Mouse (Mus musculus): Measurements from ENCODE around the gene Gtf2a1l. TPM values are rescaled to one million over a fixed set of nuclear protein-coding genes. Genes with fewer than 3 reads are reported as not detected.

Gene Gtf2a1l
- polyA plus RNA-seq, 1 experiment from 2014 or later = not detected

DNA sequence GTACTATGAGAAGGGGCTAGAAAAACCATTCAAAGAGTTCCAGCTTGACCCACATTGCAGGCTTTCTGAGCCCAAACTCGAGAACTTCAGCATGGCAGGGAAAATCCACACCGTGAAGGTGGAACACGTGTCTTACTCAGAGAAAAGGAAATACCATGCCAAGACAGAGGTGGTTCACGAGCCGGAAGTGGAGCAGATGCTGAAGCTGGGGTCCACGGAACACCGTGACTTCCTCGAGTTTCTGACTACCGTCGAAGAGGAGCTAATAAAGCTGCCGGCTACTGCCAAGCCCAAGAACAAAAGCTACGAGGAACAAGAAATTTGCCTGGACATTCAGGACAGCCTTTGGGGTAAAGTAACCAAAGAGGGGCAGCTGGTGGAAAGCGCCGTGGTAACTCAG, 32.4 kb upstream of the Gtf2a1l start:
- H3K9me3 ChIP-seq (ENCODE audit: control insufficient read depth, low read length) = no peaks in the 10 kb centered on the region
- H3K27me3 ChIP-seq (ENCODE audit: control insufficient read depth, insufficient read depth, low read length) = no peaks in the 10 kb centered on the region
- no peak overlapping the region for H3K4me2 ChIP-seq (ENCODE audit: low read length)
- peaks cover 24% of the 10 kb centered on the region for H3K36me3 ChIP-seq (ENCODE audit: control insufficient read depth, insufficient read depth, low read length)
- H3K4me1 ChIP-seq (ENCODE audit: control insufficient read depth in 2 of 2, insufficient read depth in 2 of 2, low read length in 2 of 2) = peaks cover 0 to 14% of the 10 kb centered on the region in 2 experiments; a peak in 2 of 4 replicates
- H3K27ac ChIP-seq (replicated peaks in 1 of 2; ENCODE audit: control insufficient read depth in 1 of 2, insufficient read depth in 1 of 2, low read depth in 2 of 2, low read length in 2 of 2) = no peak overlapping the region
- ATAC-seq (ENCODE audit: insufficient number of reproducible peaks, insufficient read depth, low FRiP score, low read depth) = no peak
- H3K4me3 ChIP-seq (ENCODE audit: control insufficient read depth in 1 of 2, insufficient read depth in 1 of 2, low read depth in 1 of 2, low read length in 2 of 2) = no peak overlapping the region
- 80% methylated on average over 14 of the region's 14 CpGs for WGBS
- H3K9ac ChIP-seq (ENCODE audit: low read length) = no peak overlapping the region

GRCm38 (mm10) chr17:88636587-88636986, 31.9 kb upstream of the Gtf2a1l start:
- Histone ChIP-seq H3K27me3 (ENCODE audit: control insufficient read depth, insufficient read depth, low read length) (no peaks in the 10 kb centered on the region), H3K4me1 (ENCODE audit: control insufficient read depth in 2 of 2, insufficient read depth in 2 of 2, low read length in 2 of 2) (peaks cover 0 to 9% of the 10 kb centered on the region in 2 experiments; a peak in 2 of 4 replicates), H3K9ac (ENCODE audit: low read length) (no peak overlapping the region), H3K4me3 (ENCODE audit: control insufficient read depth in 1 of 2, insufficient read depth in 1 of 2, low read depth in 1 of 2, low read length in 2 of 2) (no peak overlapping the region), H3K4me2 (ENCODE audit: low read length) (no peak overlapping the region), H3K36me3 (ENCODE audit: control insufficient read depth, insufficient read depth, low read length) (peaks cover 28% of the 10 kb centered on the region), H3K9me3 (ENCODE audit: control insufficient read depth, low read length) (no peaks in the 10 kb centered on the region), H3K27ac (replicated peaks in 1 of 2; ENCODE audit: control insufficient read depth in 1 of 2, insufficient read depth in 1 of 2, low read depth in 2 of 2, low read length in 2 of 2) (no peak overlapping the region)
- 65% methylated on average over 12 of the region's 12 CpGs for WGBS
- ATAC-seq (ENCODE audit: insufficient number of reproducible peaks, insufficient read depth, low FRiP score, low read depth) = no peak

DNA sequence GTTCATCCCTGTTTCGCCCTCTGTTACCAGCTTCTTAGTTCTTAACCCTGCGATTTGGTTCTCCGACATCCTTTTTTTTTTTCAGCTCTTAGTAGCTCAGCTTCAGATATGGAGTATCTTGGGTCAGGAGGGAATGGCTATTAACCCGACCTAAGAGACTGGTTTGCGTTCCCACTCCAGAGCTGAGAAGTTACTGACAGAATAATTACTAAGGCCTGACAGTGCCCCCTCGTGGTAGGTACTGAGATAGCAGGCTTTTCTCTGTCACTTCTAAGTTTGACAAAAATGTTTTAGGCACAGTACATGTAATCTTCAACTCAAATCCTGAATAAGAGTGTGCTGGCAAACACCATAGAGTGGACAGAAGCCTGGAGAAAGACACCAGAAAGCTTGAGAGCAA, 27.4 kb upstream of the Gtf2a1l start:
- WGBS = 23% methylated on average over 6 of the region's 6 CpGs

DNA sequence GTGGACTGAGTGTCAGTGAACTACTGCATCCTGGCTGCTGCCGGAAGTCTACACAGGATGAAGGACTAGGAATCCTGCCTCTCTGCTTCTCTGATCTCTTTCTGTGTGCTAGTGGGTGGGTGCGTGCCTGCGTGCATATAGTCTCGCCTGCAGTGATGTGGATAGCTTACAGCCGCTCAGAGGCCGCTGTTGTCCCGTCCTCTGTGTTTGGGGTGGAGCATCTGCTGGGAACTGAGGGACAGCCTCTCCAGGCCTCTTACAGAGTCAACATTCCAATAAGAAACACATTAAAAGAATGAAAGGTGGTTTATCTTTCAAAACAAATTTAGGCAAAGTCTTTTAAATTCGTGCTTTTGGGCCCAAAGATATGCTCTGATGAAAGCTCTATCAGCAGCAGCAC, 26.6 kb upstream of the Gtf2a1l start:
- Histone ChIP-seq H3K9me3 (ENCODE audit: control insufficient read depth, low read length) (no peaks in the 10 kb centered on the region), H3K27ac (replicated peaks in 1 of 2; ENCODE audit: control insufficient read depth in 1 of 2, insufficient read depth in 1 of 2, low read depth in 2 of 2, low read length in 2 of 2) (no peak overlapping the region), H3K4me3 (ENCODE audit: control insufficient read depth in 1 of 2, insufficient read depth in 1 of 2, low read depth in 1 of 2, low read length in 2 of 2) (no peak overlapping the region), H3K36me3 (ENCODE audit: control insufficient read depth, insufficient read depth, low read length) (peaks cover 37% of the 10 kb centered on the region), H3K27me3 (ENCODE audit: control insufficient read depth, insufficient read depth, low read length) (no peaks in the 10 kb centered on the region), H3K9ac (ENCODE audit: low read length) (no peak overlapping the region), H3K4me2 (ENCODE audit: low read length) (no peak overlapping the region), H3K4me1 (ENCODE audit: control insufficient read depth in 2 of 2, insufficient read depth in 2 of 2, low read length in 2 of 2) (peaks cover 0 to 4% of the 10 kb centered on the region in 2 experiments; a peak in 1 of 4 replicates)
- 86% methylated on average over 8 of the region's 8 CpGs for WGBS
- ATAC-seq (ENCODE audit: insufficient number of reproducible peaks, insufficient read depth, low FRiP score, low read depth) = no peak

More for the DNA sequence above, 27.4 kb upstream of the Gtf2a1l start:
- peaks cover 0 to 4% of the 10 kb centered on the region in 2 experiments; a peak in 1 of 4 replicates for H3K4me1 ChIP-seq (ENCODE audit: control insufficient read depth in 2 of 2, insufficient read depth in 2 of 2, low read length in 2 of 2)
- H3K36me3 ChIP-seq (ENCODE audit: control insufficient read depth, insufficient read depth, low read length) = peaks cover 37% of the 10 kb centered on the region
- H3K4me2 ChIP-seq (ENCODE audit: low read length) = no peak overlapping the region
- no peak overlapping the region for H3K4me3 ChIP-seq (ENCODE audit: control insufficient read depth in 1 of 2, insufficient read depth in 1 of 2, low read depth in 1 of 2, low read length in 2 of 2)
- H3K27ac ChIP-seq (replicated peaks in 1 of 2; ENCODE audit: control insufficient read depth in 1 of 2, insufficient read depth in 1 of 2, low read depth in 2 of 2, low read length in 2 of 2) = no peak overlapping the region; a peak in 1 of 4 replicates
- ATAC-seq (ENCODE audit: insufficient number of reproducible peaks, insufficient read depth, low FRiP score, low read depth) = no peak
- H3K9ac ChIP-seq (ENCODE audit: low read length) = no peak overlapping the region
- no peaks in the 10 kb centered on the region for H3K27me3 ChIP-seq (ENCODE audit: control insufficient read depth, insufficient read depth, low read length)
- H3K9me3 ChIP-seq (ENCODE audit: control insufficient read depth, low read length) = no peaks in the 10 kb centered on the region

- Histone ChIP-seq H3K27me3 (ENCODE audit: control insufficient read depth, insufficient read depth, low read length) (no peaks in the 10 kb centered on the region), H3K4me3 (ENCODE audit: control insufficient read depth in 1 of 2, insufficient read depth in 1 of 2, low read depth in 1 of 2, low read length in 2 of 2) (no peak overlapping the region), H3K4me1 (ENCODE audit: control insufficient read depth in 2 of 2, insufficient read depth in 2 of 2, low read length in 2 of 2) (peaks cover 0 to 4% of the 10 kb centered on the region in 2 experiments; a peak in 1 of 4 replicates), H3K4me2 (ENCODE audit: low read length) (no peak overlapping the region), H3K9me3 (ENCODE audit: control insufficient read depth, low read length) (no peaks in the 10 kb centered on the region), H3K27ac (replicated peaks in 1 of 2; ENCODE audit: control insufficient read depth in 1 of 2, insufficient read depth in 1 of 2, low read depth in 2 of 2, low read length in 2 of 2) (no peak overlapping the region), H3K36me3 (ENCODE audit: control insufficient read depth, insufficient read depth, low read length) (peaks cover 55% of the 10 kb centered on the region), H3K9ac (ENCODE audit: low read length) (no peak overlapping the region)
- ATAC-seq (ENCODE audit: insufficient number of reproducible peaks, insufficient read depth, low FRiP score, low read depth) = no peak
- WGBS = 82% methylated on average over 7 of the region's 7 CpGs
These were observed 23.6 kb upstream of the Gtf2a1l start for GRCm38 (mm10) chr17:88644876-88645275.

DNA sequence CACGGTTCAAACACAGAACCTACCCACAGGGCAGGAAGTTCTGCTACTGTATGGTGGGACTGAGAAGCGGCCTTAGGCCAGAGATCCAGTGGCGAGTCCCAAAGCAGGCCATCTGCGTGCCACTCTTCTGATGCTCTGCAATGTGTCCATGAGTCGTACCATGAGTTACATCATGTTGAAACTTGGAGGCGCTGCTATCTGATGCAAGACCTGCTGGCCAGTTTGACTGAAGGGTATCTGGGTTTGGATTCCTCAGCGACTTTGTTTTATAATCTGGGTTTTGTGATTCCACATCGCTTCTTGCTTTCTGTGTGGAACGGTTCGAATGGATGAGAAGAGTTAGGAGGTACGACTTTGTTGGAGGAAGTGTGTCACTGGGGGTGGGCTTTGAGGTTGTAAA, 23.2 kb upstream of the Gtf2a1l start:
- Histone ChIP-seq H3K9me3 (ENCODE audit: control insufficient read depth, low read length) (no peaks in the 10 kb centered on the region), H3K4me1 (ENCODE audit: control insufficient read depth in 2 of 2, insufficient read depth in 2 of 2, low read length in 2 of 2) (peaks cover 0 to 4% of the 10 kb centered on the region in 2 experiments; a peak in 1 of 4 replicates), H3K27me3 (ENCODE audit: control insufficient read depth, insufficient read depth, low read length) (no peaks in the 10 kb centered on the region), H3K4me2 (ENCODE audit: low read length) (no peak overlapping the region), H3K4me3 (ENCODE audit: control insufficient read depth in 1 of 2, insufficient read depth in 1 of 2, low read depth in 1 of 2, low read length in 2 of 2) (no peak overlapping the region), H3K36me3 (ENCODE audit: control insufficient read depth, insufficient read depth, low read length) (peaks cover 55% of the 10 kb centered on the region), H3K9ac (ENCODE audit: low read length) (no peak overlapping the region), H3K27ac (replicated peaks in 1 of 2; ENCODE audit: control insufficient read depth in 1 of 2, insufficient read depth in 1 of 2, low read depth in 2 of 2, low read length in 2 of 2) (no peak overlapping the region)
- 86% methylated on average over 11 of the region's 11 CpGs for WGBS
- no peak for ATAC-seq (ENCODE audit: insufficient number of reproducible peaks, insufficient read depth, low FRiP score, low read depth)

DNA sequence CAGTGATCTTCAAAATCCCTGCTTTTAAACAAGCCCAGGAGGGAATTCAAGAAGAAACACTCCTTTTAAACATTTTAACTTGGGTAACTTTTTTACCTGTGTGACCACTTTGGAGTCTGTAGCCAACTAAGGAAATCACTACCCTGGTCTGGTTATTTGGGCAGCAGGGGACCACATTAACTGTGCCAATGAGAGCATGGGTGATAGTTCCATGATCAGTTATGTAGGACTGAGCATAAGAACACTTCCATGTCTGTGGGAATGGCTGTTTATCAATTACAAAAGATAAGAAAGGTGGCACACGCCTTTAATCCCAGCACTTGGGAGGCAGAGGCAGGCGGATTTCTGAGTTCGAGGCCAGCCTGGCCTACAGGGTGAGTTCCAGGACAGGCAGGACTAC, 21.3 kb upstream of the Gtf2a1l start:
- Histone ChIP-seq H3K27me3 (ENCODE audit: control insufficient read depth, insufficient read depth, low read length) (no peaks in the 10 kb centered on the region), H3K4me2 (ENCODE audit: low read length) (no peak overlapping the region), H3K27ac (replicated peaks in 1 of 2; ENCODE audit: control insufficient read depth in 1 of 2, insufficient read depth in 1 of 2, low read depth in 2 of 2, low read length in 2 of 2) (no peak overlapping the region), H3K9me3 (ENCODE audit: control insufficient read depth, low read length) (no peaks in the 10 kb centered on the region), H3K4me1 (ENCODE audit: control insufficient read depth in 2 of 2, insufficient read depth in 2 of 2, low read length in 2 of 2) (no peaks in the 10 kb centered on the region), H3K36me3 (ENCODE audit: control insufficient read depth, insufficient read depth, low read length) (peaks cover 47% of the 10 kb centered on the region), H3K4me3 (ENCODE audit: control insufficient read depth in 1 of 2, insufficient read depth in 1 of 2, low read depth in 1 of 2, low read length in 2 of 2) (no peak overlapping the region), H3K9ac (ENCODE audit: low read length) (no peak overlapping the region)
- WGBS = 86% methylated on average over 3 of the region's 3 CpGs
- no peak for ATAC-seq (ENCODE audit: insufficient number of reproducible peaks, insufficient read depth, low FRiP score, low read depth)

GRCm38 (mm10) chr17:88652010-88652409, 16.4 kb upstream of the Gtf2a1l start:
- 4% methylated on average over 9 of the region's 9 CpGs for WGBS
- no peak for ATAC-seq (ENCODE audit: insufficient number of reproducible peaks, insufficient read depth, low FRiP score, low read depth)
- Histone ChIP-seq H3K4me1 (ENCODE audit: control insufficient read depth in 2 of 2, insufficient read depth in 2 of 2, low read length in 2 of 2) (no peaks in the 10 kb centered on the region; a peak in 1 of 4 replicates), H3K36me3 (ENCODE audit: control insufficient read depth, insufficient read depth, low read length) (peaks cover 19% of the 10 kb centered on the region), H3K27me3 (ENCODE audit: control insufficient read depth, insufficient read depth, low read length) (no peaks in the 10 kb centered on the region), H3K27ac (replicated peaks in 1 of 2; ENCODE audit: control insufficient read depth in 1 of 2, insufficient read depth in 1 of 2, low read depth in 2 of 2, low read length in 2 of 2) (no peak overlapping the region), H3K4me3 (ENCODE audit: control insufficient read depth in 1 of 2, insufficient read depth in 1 of 2, low read depth in 1 of 2, low read length in 2 of 2) (no peak overlapping the region), H3K4me2 (ENCODE audit: low read length) (no peak overlapping the region), H3K9ac (ENCODE audit: low read length) (no peak overlapping the region), H3K9me3 (ENCODE audit: control insufficient read depth, low read length) (no peaks in the 10 kb centered on the region)
